Mouse (Mus musculus) olfactory bulb, adult 2 months (tissue): ENCODE measurements around the gene Gm128.

Experiments used
- CTCF ChIP-seq: fragments of 200-500 bp; IDR thresholded peaks from 2 replicates; pipeline ENCODE4 v1.5.1; 2012; ENCODE audit warnings: low read depth, mild to moderate bottlenecking, low read length, moderate library complexity; ENCODE audit not compliant: insufficient read depth
- POLR2A ChIP-seq: fragments of 200-500 bp; IDR thresholded peaks from 2 replicates; pipeline ENCODE4 v1.6.1; 2012; ENCODE audit warnings: mild to moderate bottlenecking, low read depth, low read length, moderate library complexity; ENCODE audit not compliant: insufficient read depth

GRCm38 (mm10) chr3:95239022-95239421, 2.4 kb downstream of the Gm128 start:
- no peak for TF ChIP-seq CTCF
- TF ChIP-seq POLR2A: no peak
